Mouse (Mus musculus): ENCODE measurements around the gene Slc7a9. TPM values are rescaled to one million over a fixed set of nuclear protein-coding genes. Genes with fewer than 3 reads are reported as not detected.

Slc7a9 gene
- 1.3 and 1.6 TPM in 2 replicates for polyA plus RNA-seq (2012; rRNA removed)
- 2.2 and 2.4 TPM in 2 replicates for polyA plus RNA-seq (2014; fragmentation: Nextera tagmentation; extraction: Ambion mirVana)

DNA sequence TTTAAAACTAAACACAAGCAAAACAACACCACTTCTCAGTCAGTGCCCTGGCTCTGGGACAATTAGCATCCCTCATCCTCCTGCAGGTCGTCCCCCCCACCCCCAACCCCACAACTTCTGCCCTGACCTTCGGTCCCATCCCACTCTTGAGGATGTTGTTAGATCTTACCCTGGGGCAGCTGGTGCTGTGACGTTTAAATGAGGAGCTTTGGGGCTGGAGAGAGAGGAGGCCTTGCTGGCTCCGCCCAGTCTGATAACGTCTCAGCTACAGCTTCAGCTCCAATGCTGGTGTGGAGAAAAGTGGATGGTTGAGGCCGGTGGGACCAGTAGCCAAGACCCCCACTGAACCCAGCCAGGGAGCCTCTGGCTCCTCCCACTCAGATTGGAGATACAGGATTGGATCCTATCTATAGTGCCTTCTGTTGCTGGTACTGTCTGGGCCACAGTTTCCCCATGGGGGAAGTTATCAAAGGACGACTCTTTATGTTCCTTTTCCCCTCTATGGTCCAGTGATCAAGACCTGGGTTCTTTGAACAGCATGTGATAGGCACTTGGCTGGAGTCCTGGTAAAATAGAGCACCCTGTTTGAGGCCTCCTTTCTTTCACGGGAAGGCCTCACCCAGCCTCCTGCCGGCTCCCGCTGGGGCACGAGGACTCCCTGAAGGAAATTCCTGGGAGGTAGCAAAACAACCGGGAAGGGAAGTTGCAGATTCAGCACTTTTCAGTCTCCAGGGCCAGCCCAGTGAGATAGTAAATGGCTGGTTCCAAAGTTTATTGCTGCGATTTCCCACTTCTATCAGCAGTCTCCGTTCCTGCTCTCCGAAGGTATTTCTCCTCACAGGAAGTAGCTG lies at the start of gene Slc7a9:
Gene Slc7a9, plus strand, starts transcription at position 801 of the 851 bp plus-strand sequence.
- no peak within 1 kb of the TSS for H3K9ac ChIP-seq (replicated peaks)
- WGBS (ENCODE audit: insufficient replicate concordance): 17% methylated on average over 15 of the region's 15 CpGs
- no peak for ATAC-seq (ENCODE audit: insufficient read depth)

GRCm38 (mm10) chr7:35401169-35401568 lies 47.4 kb upstream of the Slc7a9 start:
- DNase-seq (ENCODE audit: low read depth in 3 of 3, low spot score in 3 of 3) (no peak), ATAC-seq (ENCODE audit: insufficient read depth) (no peak)
- H3K4me3 ChIP-seq (ENCODE audit: insufficient read depth in 1 of 2, low read depth in 2 of 2, low read length in 2 of 2): no peak overlapping the region
- 77% methylated on average over 4 of the region's 4 CpGs for WGBS (ENCODE audit: insufficient replicate concordance)
- no peaks in the 10 kb centered on the region for H3K27me3 ChIP-seq (ENCODE audit: control insufficient read depth, insufficient read depth, low read length)
- H3K9me3 ChIP-seq (ENCODE audit: control insufficient read depth, low read length): no peaks in the 10 kb centered on the region
- peaks cover 17% of the 10 kb centered on the region for H3K36me3 ChIP-seq (replicated peaks; ENCODE audit: control insufficient read depth, insufficient read depth, low read depth)
- H3K4me1 ChIP-seq (replicated peaks; ENCODE audit: control insufficient read depth in 2 of 2, insufficient read depth in 2 of 2, low read length in 1 of 2): peaks cover 3 to 6% of the 10 kb centered on the region in 2 experiments; a peak in 3 of 4 replicates
- no peak overlapping the region for H3K9ac ChIP-seq (replicated peaks)
- no peak overlapping the region for H3K27ac ChIP-seq
- TF ChIP-seq EP300 (IDR thresholded peaks at IDR 0.05; ENCODE audit: low read depth) (no peak), CTCF (IDR thresholded peaks at IDR 0.05; ENCODE audit: low read depth) (no peak)
- H3K4me2 ChIP-seq (ENCODE audit: low read depth): no peak overlapping the region

More for the DNA sequence above, at the start of gene Slc7a9:
- no peak within 1 kb of the TSS for H3K27ac ChIP-seq
- H3K9me3 ChIP-seq (ENCODE audit: control insufficient read depth, low read length): no peaks in the 10 kb centered on the region
- H3K4me3 ChIP-seq (ENCODE audit: insufficient read depth in 1 of 2, low read depth in 2 of 2, low read length in 2 of 2): no peak within 1 kb of the TSS; a peak in 1 of 4 replicates
- H3K36me3 ChIP-seq (replicated peaks; ENCODE audit: control insufficient read depth, insufficient read depth, low read depth): no peaks in the 10 kb centered on the region
- TF ChIP-seq EP300 (IDR thresholded peaks at IDR 0.05; ENCODE audit: low read depth) (no peak), CTCF (IDR thresholded peaks at IDR 0.05; ENCODE audit: low read depth) (no peak)
- peaks cover 0 to 4% of the 10 kb centered on the region in 2 experiments; a peak in 1 of 4 replicates for H3K4me1 ChIP-seq (replicated peaks; ENCODE audit: control insufficient read depth in 2 of 2, insufficient read depth in 2 of 2, low read length in 1 of 2)
- H3K27me3 ChIP-seq (ENCODE audit: control insufficient read depth, insufficient read depth, low read length): no peaks in the 10 kb centered on the region
- DNase-seq (ENCODE audit: low read depth in 3 of 3, low spot score in 3 of 3): no peak
- no peak within 1 kb of the TSS for H3K4me2 ChIP-seq (ENCODE audit: low read depth)

DNA sequence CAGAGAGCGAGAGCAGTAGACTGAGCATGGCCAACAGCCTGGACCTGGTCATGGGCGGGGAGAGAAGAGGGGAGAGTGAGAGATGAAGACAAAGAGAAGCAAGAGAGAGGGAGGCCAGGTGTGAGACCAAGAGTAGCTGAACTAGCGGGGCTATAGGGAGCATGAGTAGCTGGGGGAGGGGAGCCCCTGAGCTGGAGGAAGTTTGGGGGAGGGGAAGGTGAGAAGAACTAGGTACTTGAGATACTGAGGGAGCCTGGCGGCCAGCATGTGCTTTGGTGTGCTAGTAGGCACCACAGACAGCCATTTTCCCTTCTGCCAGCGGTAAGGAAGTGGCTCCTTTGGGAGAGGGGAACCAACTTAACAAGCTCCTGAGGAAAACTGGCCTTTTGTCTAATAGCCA lies 33.4 kb upstream of the Slc7a9 start:
- no peak for ATAC-seq (ENCODE audit: insufficient read depth)
- no peak for TF ChIP-seq EP300 (IDR thresholded peaks at IDR 0.05; ENCODE audit: low read depth)
- no peak for TF ChIP-seq CTCF (IDR thresholded peaks at IDR 0.05; ENCODE audit: low read depth)
- Histone ChIP-seq H3K4me3 (ENCODE audit: insufficient read depth in 1 of 2, low read depth in 2 of 2, low read length in 2 of 2) (no peak overlapping the region), H3K9ac (replicated peaks) (no peak overlapping the region), H3K4me1 (replicated peaks; ENCODE audit: control insufficient read depth in 2 of 2, insufficient read depth in 2 of 2, low read length in 1 of 2) (no peaks in the 10 kb centered on the region), H3K9me3 (ENCODE audit: control insufficient read depth, low read length) (no peaks in the 10 kb centered on the region), H3K36me3 (replicated peaks; ENCODE audit: control insufficient read depth, insufficient read depth, low read depth) (no peaks in the 10 kb centered on the region; the same call in none of the 2 replicates), H3K27ac (no peak overlapping the region), H3K4me2 (ENCODE audit: low read depth) (no peak overlapping the region), H3K27me3 (ENCODE audit: control insufficient read depth, insufficient read depth, low read length) (no peaks in the 10 kb centered on the region)
- no peak for DNase-seq (ENCODE audit: low read depth in 3 of 3, low spot score in 3 of 3)
- WGBS (ENCODE audit: insufficient replicate concordance): 73% methylated on average over 5 of the region's 5 CpGs

DNA sequence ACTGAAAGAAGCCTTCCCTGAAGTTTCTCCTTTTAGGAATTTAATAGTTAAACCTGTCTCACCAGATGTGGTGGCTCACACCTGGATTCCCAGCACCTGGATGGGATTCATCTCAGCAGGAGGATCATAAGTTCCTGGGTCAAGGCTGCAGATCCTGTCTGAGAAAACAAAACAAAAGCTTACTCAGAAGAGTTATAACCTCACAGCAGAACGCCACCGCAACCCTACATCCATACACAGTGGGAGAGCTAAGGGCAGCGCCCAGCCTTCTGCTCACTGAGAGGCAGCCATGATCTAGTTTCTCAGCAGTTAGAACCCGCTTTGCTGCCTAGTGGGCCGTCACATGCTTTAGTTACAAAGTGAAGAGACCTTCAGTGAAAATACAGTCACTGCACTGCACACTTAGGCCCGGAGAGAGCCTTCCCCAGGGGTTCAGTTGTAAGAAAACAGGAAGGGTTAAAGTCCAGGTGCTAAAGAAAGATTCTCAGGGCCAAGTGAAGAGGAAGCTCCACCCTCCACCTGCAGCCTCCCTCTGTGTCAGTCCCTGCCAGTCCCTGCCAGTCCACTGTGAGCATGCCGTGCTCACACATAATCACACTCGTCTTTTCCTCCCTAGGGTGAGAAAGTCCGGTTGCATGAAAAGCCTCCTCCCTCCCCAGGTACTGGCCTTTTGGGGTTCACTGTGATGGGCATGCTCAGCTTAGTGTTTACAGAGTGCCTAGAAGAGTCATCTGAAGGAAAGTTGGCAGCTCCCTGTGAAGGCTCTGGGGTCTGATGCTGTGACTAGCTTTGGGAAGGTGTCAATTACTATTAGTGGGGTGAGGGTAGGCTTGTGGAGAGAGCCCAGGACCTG lies 32.6 kb upstream of the Slc7a9 start:
- Histone ChIP-seq H3K27ac (no peak overlapping the region), H3K36me3 (replicated peaks; ENCODE audit: control insufficient read depth, insufficient read depth, low read depth) (no peaks in the 10 kb centered on the region; the same call in none of the 2 replicates), H3K27me3 (ENCODE audit: control insufficient read depth, insufficient read depth, low read length) (no peaks in the 10 kb centered on the region), H3K4me3 (ENCODE audit: insufficient read depth in 1 of 2, low read depth in 2 of 2, low read length in 2 of 2) (no peak overlapping the region), H3K9me3 (ENCODE audit: control insufficient read depth, low read length) (no peaks in the 10 kb centered on the region), H3K4me2 (ENCODE audit: low read depth) (no peak overlapping the region), H3K9ac (replicated peaks) (no peak overlapping the region), H3K4me1 (replicated peaks; ENCODE audit: control insufficient read depth in 2 of 2, insufficient read depth in 2 of 2, low read length in 1 of 2) (no peaks in the 10 kb centered on the region)
- ATAC-seq (ENCODE audit: insufficient read depth) (no peak), DNase-seq (ENCODE audit: low read depth in 3 of 3, low spot score in 3 of 3) (no peak)
- TF ChIP-seq EP300 (IDR thresholded peaks at IDR 0.05; ENCODE audit: low read depth) (no peak), CTCF (IDR thresholded peaks at IDR 0.05; ENCODE audit: low read depth) (no peak)
- 76% methylated on average over 9 of the region's 9 CpGs for WGBS (ENCODE audit: insufficient replicate concordance)

DNA sequence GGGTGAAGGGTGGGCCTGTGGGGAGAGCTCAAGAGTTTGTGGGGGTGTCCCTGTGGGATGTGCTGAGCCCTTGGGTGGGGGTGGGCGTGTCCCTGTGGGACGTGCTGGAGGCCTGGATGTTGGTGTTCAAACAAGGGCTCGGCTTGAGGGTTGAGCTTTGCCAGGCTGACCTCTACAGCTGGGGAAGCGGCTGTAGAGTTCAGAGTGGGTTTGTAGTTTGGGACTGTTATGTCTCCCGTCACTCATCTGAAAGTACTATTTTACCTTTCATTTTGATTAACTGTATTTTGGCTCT lies 32.0 kb upstream of the Slc7a9 start:
- no peak overlapping the region for H3K27ac ChIP-seq
- H3K36me3 ChIP-seq (replicated peaks; ENCODE audit: control insufficient read depth, insufficient read depth, low read depth): no peaks in the 10 kb centered on the region; the same call in none of the 2 replicates
- H3K9ac ChIP-seq (replicated peaks): no peak overlapping the region

More for the DNA sequence above, 32.0 kb upstream of the Slc7a9 start:
- DNase-seq (ENCODE audit: low read depth in 3 of 3, low spot score in 3 of 3): no peak
- Histone ChIP-seq H3K4me3 (ENCODE audit: insufficient read depth in 1 of 2, low read depth in 2 of 2, low read length in 2 of 2) (no peak overlapping the region), H3K4me2 (ENCODE audit: low read depth) (no peak overlapping the region), H3K9me3 (ENCODE audit: control insufficient read depth, low read length) (no peaks in the 10 kb centered on the region), H3K27me3 (ENCODE audit: control insufficient read depth, insufficient read depth, low read length) (no peaks in the 10 kb centered on the region), H3K4me1 (replicated peaks; ENCODE audit: control insufficient read depth in 2 of 2, insufficient read depth in 2 of 2, low read length in 1 of 2) (no peaks in the 10 kb centered on the region)
- TF ChIP-seq EP300 (IDR thresholded peaks at IDR 0.05; ENCODE audit: low read depth) (no peak), CTCF (IDR thresholded peaks at IDR 0.05; ENCODE audit: low read depth) (no peak)
- WGBS (ENCODE audit: insufficient replicate concordance): 69% methylated on average over 5 of the region's 5 CpGs
- no peak for ATAC-seq (ENCODE audit: insufficient read depth)

Measured in liver, embryonic 14.5 days (tissue).